12 mouse cellular contexts compared by ENCODE assay signal in genomic region chr2:65897084-65897483, GRCm38 (mm10). TPM values are rescaled to one million over a fixed set of nuclear protein-coding genes. Genes with fewer than 3 reads are reported as not detected.
DNase-seq lines count a peak whose midpoint lies in the region; ATAC-seq lines count a peak whose summit lies in the region.
"Had no signal": no experiment of that assay in that cellular context is flagged by ENCODE, and none has a peak within 500 bp of the region (broad histone marks: within the 10 kb centered on the region; RNA-seq: fewer than 3 reads in every experiment).

No protein-coding gene starts in this region.

- H3K4me2 ChIP-seq in heart, embryonic 13.5 days, result peak overlapping the region; percentile 61
- H3K4me2 ChIP-seq in forebrain, embryonic 12.5 days, result peak overlapping the region; percentile 29
- H3K4me2 ChIP-seq: embryonic facial prominence, embryonic 15.5 days had no signal

- DNase-seq in heart, adult 8-10 months (ENCODE audit: low spot score), result no peak
- peak; percentile 18 for DNase-seq in R1 (ENCODE audit: low read depth, low spot score)
- peak; percentile 52 for DNase-seq in mesoderm, embryonic 11.5 days (ENCODE audit: low read depth, low spot score)
- no peak for DNase-seq in thymus, postnatal 36 days
- DNase-seq in gastrocnemius, postnatal 10 days, result no peak
- no peak for DNase-seq in layer of hippocampus, postnatal 25 days (ENCODE audit: extremely low spot score in 1 of 2, low spot score in 1 of 2)
- DNase-seq: adrenal gland, adult 8-10 months; lung, postnatal 4 days; thymus, postnatal 14 days had no signal

- no peaks in the 10 kb centered on the region; the same call in 1 of the 2 replicates for H3K27me3 ChIP-seq in heart, embryonic 13.5 days (replicated peaks)
- no peaks in the 10 kb centered on the region for H3K27me3 ChIP-seq in forebrain, embryonic 12.5 days
- H3K27me3 ChIP-seq: embryonic facial prominence, embryonic 15.5 days had no signal

- ATAC-seq in heart, embryonic 13.5 days (ENCODE audit: extremely low read depth, insufficient number of reproducible peaks, low FRiP score, low TSS enrichment), result no peak
- peak; percentile 42; the same call in 1 of the 2 replicates for ATAC-seq in forebrain, embryonic 12.5 days (ENCODE audit: low FRiP score)

- H3K4me3 ChIP-seq in heart, embryonic 13.5 days, result peak overlapping the region; percentile 26
- H3K4me3 ChIP-seq in forebrain, embryonic 12.5 days (replicated peaks), result no peak overlapping the region
- H3K4me3 ChIP-seq: embryonic facial prominence, embryonic 15.5 days had no signal

- whole genome bisulfite sequencing in heart, embryonic 13.5 days, result 48% methylated on average over 4 of the region's 4 CpGs
- 21% methylated on average over 4 of the region's 4 CpGs for WGBS in forebrain, embryonic 12.5 days

- H3K4me1 ChIP-seq in heart, embryonic 13.5 days, result peaks cover 10% of the 10 kb centered on the region; the same call in 1 of the 2 replicates
- H3K4me1 ChIP-seq in forebrain, embryonic 12.5 days, result peaks cover 16% of the 10 kb centered on the region
- H3K4me1 ChIP-seq: embryonic facial prominence, embryonic 15.5 days had no signal

- H3K9ac ChIP-seq in heart, embryonic 13.5 days, result 0 out of 2 replicates have a peak overlapping the region, but pooled peaks have one; percentile 7
- no peak overlapping the region for H3K9ac ChIP-seq in forebrain, embryonic 12.5 days
- H3K9ac ChIP-seq: embryonic facial prominence, embryonic 15.5 days had no signal

- no peaks in the 10 kb centered on the region for H3K9me3 ChIP-seq in heart, embryonic 13.5 days
- H3K9me3 ChIP-seq in forebrain, embryonic 12.5 days, result no peaks in the 10 kb centered on the region
- H3K9me3 ChIP-seq: embryonic facial prominence, embryonic 15.5 days had no signal

- no peaks in the 10 kb centered on the region for H3K36me3 ChIP-seq in heart, embryonic 13.5 days
- no peaks in the 10 kb centered on the region for H3K36me3 ChIP-seq in forebrain, embryonic 12.5 days (replicated peaks)
- H3K36me3 ChIP-seq: embryonic facial prominence, embryonic 15.5 days had no signal

- no peak overlapping the region for H3K27ac ChIP-seq in heart, embryonic 13.5 days (replicated peaks)
- H3K27ac ChIP-seq in forebrain, embryonic 12.5 days, result 0 out of 2 replicates have a peak overlapping the region, but pooled peaks have one; percentile 61
- H3K27ac ChIP-seq: embryonic facial prominence, embryonic 15.5 days had no signal

RNA-seq across cellular contexts. Expression of gene Csrnp3, which starts 51.5 kb away (rescaled TPM):
- 0.37 and 0.53 TPM in 2 replicates for polyA plus RNA-seq in heart, embryonic 13.5 days (2015; fragmentation: Nextera tagmentation; extraction: Ambion mirVana)
- under 1 TPM; 0.32 to 0.87 (median 0.63) TPM for total RNA-seq in heart, adult 8-10 months (2022)
- 29.0 and 30.0 TPM in 2 replicates for polyA plus RNA-seq in forebrain, embryonic 12.5 days (2016; fragmentation: Nextera tagmentation; extraction: Ambion mirVana)
- total RNA-seq in gastrocnemius, postnatal 10 days (2021), result 1 to 10 TPM in 1 of 2 experiments, under 1 TPM in 1; 0.52 to 1.9 TPM
- total RNA-seq in layer of hippocampus, postnatal 25 days (2021), result 10 to 100 TPM; 72.7 to 82.4 TPM

Comparison
In these comparisons a context has a peak if more than half of its experiments do, and no peak if none do; other contexts are left out.
1. DNase-seq: peak in R1 (single experiment) and mesoderm, embryonic 11.5 days (single experiment); none in heart, adult 8-10 months (single experiment), thymus, postnatal 36 days (0 of 2), gastrocnemius, postnatal 10 days (single experiment) and layer of hippocampus, postnatal 25 days (0 of 2).
2. RNA of gene Csrnp3, which starts 51.5 kb away (total RNA-seq): 72.7 to 82.4 TPM in layer of hippocampus, postnatal 25 days; 0.52 to 1.9 TPM in gastrocnemius, postnatal 10 days and 0.32 to 0.87 TPM in heart, adult 8-10 months; every median in the first group is over 10 times any median in the second.